Mouse (Mus musculus) limb, embryonic 10.5 days (tissue): ENCODE measurements around the gene Arhgap15. TPM values are rescaled to one million over a fixed set of nuclear protein-coding genes. Genes with fewer than 3 reads are reported as not detected.

Source experiments
- DNase-seq: peaks from one replicate; pipeline ENCODE4 v3.0.0-alpha.2; 2017; ENCODE audit warnings: low spot score
- H3K27ac ChIP-seq: fragments of 300-500 bp; sonication (generic); 2 replicates; pipeline ENCODE4 v1.5.1; 2016; ENCODE audit warnings: mild to moderate bottlenecking
- H3K27me3 ChIP-seq: fragments of 300-500 bp; sonication (generic); 2 replicates; pipeline ENCODE4 v1.6.1; 2016; ENCODE audit warnings: low read depth, mild to moderate bottlenecking; ENCODE audit not compliant: poor library complexity, severe bottlenecking
- H3K36me3 ChIP-seq: fragments of 300-500 bp; sonication (generic); 2 replicates; pipeline ENCODE4 v1.6.1; 2016; ENCODE audit warnings: mild to moderate bottlenecking, moderate library complexity
- H3K4me1 ChIP-seq: fragments of 300-500 bp; sonication (generic); 2 replicates; pipeline ENCODE4 v1.6.1; 2016
- H3K4me3 ChIP-seq: fragments of 300-500 bp; sonication (generic); 2 replicates; pipeline ENCODE4 v1.5.1; 2016; ENCODE audit warnings: mild to moderate bottlenecking, moderate library complexity
- H3K9me3 ChIP-seq: fragments of 300-500 bp; sonication (generic); replicated peaks from 2 replicates; pipeline ENCODE4 v1.6.1; 2016; ENCODE audit warnings: mild to moderate bottlenecking
- WGBS: fragments of 180-500 bp; shearing (Covaris S2); methylation state at CpG from one replicate; pipeline ENCODE4 v1.1.7; 2016; 5-methylcytosine and 5-hydroxymethylcytosine counted together
- polyA plus RNA-seq: library from polyadenylated mRNA; unstranded; fragments of >200 nt; fragmentation: Nextera tagmentation; extraction: Ambion mirVana; gene quantifications from 2 replicates; pipeline ENCODE4 v1.2.1, GENCODE M21; 2016

The Arhgap15 gene
- polyA plus RNA-seq, 1 experiment from 2014 or later, result 0.23 TPM

GRCm38 (mm10) chr2:44029865-44030264 lies 281.2 kb downstream of the Arhgap15 start:
- 95% methylated on average over 10 of the region's 10 CpGs for WGBS
- no peak overlapping the region for H3K4me3 ChIP-seq
- no peaks in the 10 kb centered on the region for H3K4me1 ChIP-seq
- DNase-seq, result no peak
- no peaks in the 10 kb centered on the region for H3K27me3 ChIP-seq
- no peaks in the 10 kb centered on the region for H3K9me3 ChIP-seq
- H3K36me3 ChIP-seq, result no peaks in the 10 kb centered on the region
- no peak overlapping the region for H3K27ac ChIP-seq

- 89% methylated on average over 3 of the region's 3 CpGs for WGBS
- no peak overlapping the region for H3K4me3 ChIP-seq
- H3K9me3 ChIP-seq, result no peaks in the 10 kb centered on the region
- no peaks in the 10 kb centered on the region for H3K36me3 ChIP-seq
- no peak overlapping the region for H3K27ac ChIP-seq
- H3K27me3 ChIP-seq, result no peaks in the 10 kb centered on the region
- DNase-seq, result no peak
- peaks cover 7% of the 10 kb centered on the region; the same call in 1 of the 2 replicates for H3K4me1 ChIP-seq
Observed at GRCm38 (mm10) chr2:44039522-44040203, 291.0 kb downstream of the Arhgap15 start.

GRCm38 (mm10) chr2:44044088-44044487 lies 295.5 kb downstream of the Arhgap15 start:
- Histone ChIP-seq H3K27me3 (no peaks in the 10 kb centered on the region), H3K4me1 (peaks cover 7% of the 10 kb centered on the region; the same call in 1 of the 2 replicates), H3K27ac (no peak overlapping the region), H3K4me3 (no peak overlapping the region), H3K9me3 (no peaks in the 10 kb centered on the region), H3K36me3 (no peaks in the 10 kb centered on the region)
- DNase-seq, result no peak
- WGBS, result 50% methylated on average over 2 of the region's 2 CpGs

GRCm38 (mm10) chr2:44044634-44045033 lies 296.0 kb downstream of the Arhgap15 start:
- Histone ChIP-seq H3K27me3 (no peaks in the 10 kb centered on the region), H3K4me1 (peaks cover 7% of the 10 kb centered on the region; the same call in 1 of the 2 replicates), H3K4me3 (no peak overlapping the region), H3K27ac (no peak overlapping the region), H3K36me3 (no peaks in the 10 kb centered on the region), H3K9me3 (no peaks in the 10 kb centered on the region)
- 79% methylated on average over 1 of the region's 1 CpGs for WGBS
- no peak for DNase-seq

- H3K27ac ChIP-seq, result no peak overlapping the region
- no peaks in the 10 kb centered on the region for H3K9me3 ChIP-seq
- no peak for DNase-seq
- 83% methylated on average over 1 of the region's 1 CpGs for WGBS
- peaks cover 7% of the 10 kb centered on the region; the same call in 1 of the 2 replicates for H3K4me1 ChIP-seq
- H3K36me3 ChIP-seq, result no peaks in the 10 kb centered on the region
- no peaks in the 10 kb centered on the region for H3K27me3 ChIP-seq
- H3K4me3 ChIP-seq, result no peak overlapping the region
Observed at GRCm38 (mm10) chr2:44045231-44045630, 296.6 kb downstream of the Arhgap15 start.

GRCm38 (mm10) chr2:44060306-44060705 lies 311.7 kb downstream of the Arhgap15 start:
- no peaks in the 10 kb centered on the region for H3K27me3 ChIP-seq
- no peaks in the 10 kb centered on the region for H3K9me3 ChIP-seq
- H3K36me3 ChIP-seq, result no peaks in the 10 kb centered on the region
- H3K4me3 ChIP-seq, result no peak overlapping the region
- H3K27ac ChIP-seq, result no peak overlapping the region
- 71% methylated on average over 9 of the region's 9 CpGs for WGBS
- DNase-seq, result no peak
- peaks cover 8% of the 10 kb centered on the region for H3K4me1 ChIP-seq

- H3K36me3 ChIP-seq, result no peaks in the 10 kb centered on the region
- no peak for DNase-seq
- H3K27ac ChIP-seq, result no peak overlapping the region
- peaks cover 8% of the 10 kb centered on the region for H3K4me1 ChIP-seq
- WGBS, result 65% methylated on average over 8 of the region's 8 CpGs
- no peaks in the 10 kb centered on the region for H3K9me3 ChIP-seq
- H3K4me3 ChIP-seq, result no peak overlapping the region
- H3K27me3 ChIP-seq, result no peaks in the 10 kb centered on the region
Observed at GRCm38 (mm10) chr2:44060716-44061115, 312.1 kb downstream of the Arhgap15 start.

- WGBS, result 91% methylated on average over 5 of the region's 5 CpGs
Observed at GRCm38 (mm10) chr2:44065067-44065466, 316.4 kb downstream of the Arhgap15 start.

GRCm38 (mm10) chr2:44068151-44068840 lies 319.7 kb downstream of the Arhgap15 start:
- no peaks in the 10 kb centered on the region for H3K9me3 ChIP-seq
- H3K4me3 ChIP-seq, result no peak overlapping the region
- no peak for DNase-seq
- H3K27me3 ChIP-seq, result no peaks in the 10 kb centered on the region
- no peak overlapping the region for H3K27ac ChIP-seq
- H3K4me1 ChIP-seq, result no peaks in the 10 kb centered on the region
- no peaks in the 10 kb centered on the region for H3K36me3 ChIP-seq
- WGBS, result 89% methylated on average over 7 of the region's 7 CpGs

More at GRCm38 (mm10) chr2:44065067-44065466, 316.4 kb downstream of the Arhgap15 start:
- Histone ChIP-seq H3K27me3 (no peaks in the 10 kb centered on the region), H3K27ac (no peak overlapping the region), H3K36me3 (no peaks in the 10 kb centered on the region), H3K9me3 (no peaks in the 10 kb centered on the region), H3K4me3 (no peak overlapping the region), H3K4me1 (peaks cover 8% of the 10 kb centered on the region)
- no peak for DNase-seq

GRCm38 (mm10) chr2:44068906-44069305 lies 320.3 kb downstream of the Arhgap15 start:
- Histone ChIP-seq H3K36me3 (no peaks in the 10 kb centered on the region), H3K9me3 (no peaks in the 10 kb centered on the region), H3K27ac (no peak overlapping the region), H3K27me3 (no peaks in the 10 kb centered on the region), H3K4me1 (no peaks in the 10 kb centered on the region), H3K4me3 (no peak overlapping the region)
- 76% methylated on average over 2 of the region's 2 CpGs for WGBS
- DNase-seq, result no peak

GRCm38 (mm10) chr2:44076570-44076969 lies 327.9 kb downstream of the Arhgap15 start:
- Histone ChIP-seq H3K27me3 (no peaks in the 10 kb centered on the region), H3K4me1 (no peaks in the 10 kb centered on the region), H3K4me3 (no peak overlapping the region), H3K36me3 (no peaks in the 10 kb centered on the region), H3K9me3 (no peaks in the 10 kb centered on the region), H3K27ac (no peak overlapping the region)
- no peak for DNase-seq

GRCm38 (mm10) chr2:44080530-44080929 lies 331.9 kb downstream of the Arhgap15 start:
- H3K9me3 ChIP-seq, result no peaks in the 10 kb centered on the region
- H3K36me3 ChIP-seq, result no peaks in the 10 kb centered on the region
- 85% methylated on average over 6 of the region's 6 CpGs for WGBS
- no peak overlapping the region for H3K4me3 ChIP-seq
- no peak overlapping the region for H3K27ac ChIP-seq
- no peaks in the 10 kb centered on the region for H3K27me3 ChIP-seq
- no peaks in the 10 kb centered on the region for H3K4me1 ChIP-seq
- no peak for DNase-seq

GRCm38 (mm10) chr2:44081241-44081640 lies 332.6 kb downstream of the Arhgap15 start:
- Histone ChIP-seq H3K36me3 (no peaks in the 10 kb centered on the region), H3K4me3 (no peak overlapping the region), H3K9me3 (no peaks in the 10 kb centered on the region), H3K27ac (no peak overlapping the region), H3K4me1 (no peaks in the 10 kb centered on the region), H3K27me3 (no peaks in the 10 kb centered on the region)
- no peak for DNase-seq
- WGBS, result 90% methylated on average over 4 of the region's 4 CpGs
